Mouse (Mus musculus): ENCODE measurements around the gene Pdia4. TPM values are rescaled to one million over a fixed set of nuclear protein-coding genes. Genes with fewer than 3 reads are reported as not detected.
"Not testable (repeated sequence)": the region's sequence is repeated elsewhere in the genome, so short reads cannot be mapped to it uniquely, and the experiment has no call there.

Gene Pdia4
- 150 and 163 TPM in 2 replicates for polyA plus RNA-seq (2015; fragmentation: Nextera tagmentation; extraction: Ambion mirVana)

GRCm38 (mm10) chr6:47813257-47813878, at the start of gene Pdia4:
TSS of gene Pdia4 (minus strand) at chr6:47813430.
- Histone ChIP-seq H3K4me2 (peak within 1 kb of the TSS; percentile 78), H3K27me3 (no peaks in the 10 kb centered on the region), H3K9ac (peak within 1 kb of the TSS; percentile 86), H3K4me1 (replicated peaks) (peaks cover 40% of the 10 kb centered on the region), H3K4me3 (peak within 1 kb of the TSS; percentile 81), H3K27ac (replicated peaks) (peak within 1 kb of the TSS; percentile 91), H3K36me3 (peaks cover 9% of the 10 kb centered on the region; the same call in 1 of the 2 replicates), H3K9me3 (no peaks in the 10 kb centered on the region)
- under 1% methylated on average over 44 of the region's 44 CpGs for WGBS
- peak; percentile 100 for ATAC-seq (ENCODE audit: low FRiP score, low read depth)

- WGBS, result 96% methylated on average over 3 of the region's 3 CpGs
- peaks cover 45% of the 10 kb centered on the region for H3K36me3 ChIP-seq
- H3K4me3 ChIP-seq; H3K9ac ChIP-seq; ATAC-seq (ENCODE audit: low FRiP score, low read depth); H3K27ac ChIP-seq (replicated peaks); H3K27me3 ChIP-seq; H3K4me2 ChIP-seq; H3K4me1 ChIP-seq (replicated peaks); H3K9me3 ChIP-seq: not testable (repeated sequence)
Observed at GRCm38 (mm10) chr6:47857729-47858128, 44.5 kb upstream of the Pdia4 start.

- Histone ChIP-seq H3K9me3 (no peaks in the 10 kb centered on the region), H3K4me1 (replicated peaks) (no peaks in the 10 kb centered on the region), H3K4me2 (no peak overlapping the region), H3K27ac (replicated peaks) (no peak overlapping the region), H3K9ac (no peak overlapping the region), H3K4me3 (no peak overlapping the region), H3K27me3 (no peaks in the 10 kb centered on the region), H3K36me3 (peaks cover 40% of the 10 kb centered on the region)
- 96% methylated on average over 6 of the region's 6 CpGs for WGBS
- ATAC-seq (ENCODE audit: low FRiP score, low read depth), result no peak
Observed at GRCm38 (mm10) chr6:47857241-47857640, 44.0 kb upstream of the Pdia4 start.

- H3K27ac ChIP-seq (replicated peaks), result no peak overlapping the region
- H3K27me3 ChIP-seq, result no peaks in the 10 kb centered on the region
- peaks cover 23% of the 10 kb centered on the region for H3K36me3 ChIP-seq
- H3K9ac ChIP-seq, result no peak overlapping the region
- no peak for ATAC-seq (ENCODE audit: low FRiP score, low read depth)
- H3K4me1 ChIP-seq (replicated peaks), result no peaks in the 10 kb centered on the region
- H3K9me3 ChIP-seq, result no peaks in the 10 kb centered on the region
- H3K4me3 ChIP-seq, result no peak overlapping the region
- no peak overlapping the region for H3K4me2 ChIP-seq
Observed at GRCm38 (mm10) chr6:47845779-47846178, 32.5 kb upstream of the Pdia4 start.

GRCm38 (mm10) chr6:47842337-47842736, 29.1 kb upstream of the Pdia4 start:
- Histone ChIP-seq H3K4me3 (no peak overlapping the region), H3K27ac (replicated peaks) (no peak overlapping the region), H3K9ac (no peak overlapping the region), H3K9me3 (no peaks in the 10 kb centered on the region), H3K27me3 (no peaks in the 10 kb centered on the region), H3K4me1 (replicated peaks) (peaks cover 16% of the 10 kb centered on the region), H3K36me3 (peaks cover 25% of the 10 kb centered on the region), H3K4me2 (no peak overlapping the region)
- no peak for ATAC-seq (ENCODE audit: low FRiP score, low read depth)
- 90% methylated on average over 1 of the region's 1 CpGs for WGBS

GRCm38 (mm10) chr6:47841831-47842230, 28.6 kb upstream of the Pdia4 start:
- Histone ChIP-seq H3K9me3 (no peaks in the 10 kb centered on the region), H3K36me3 (peaks cover 20% of the 10 kb centered on the region), H3K27me3 (no peaks in the 10 kb centered on the region), H3K9ac (no peak overlapping the region), H3K4me1 (replicated peaks) (peaks cover 21% of the 10 kb centered on the region), H3K27ac (replicated peaks) (no peak overlapping the region), H3K4me3 (no peak overlapping the region), H3K4me2 (no peak overlapping the region)
- 92% methylated on average over 2 of the region's 2 CpGs for WGBS
- no peak for ATAC-seq (ENCODE audit: low FRiP score, low read depth)

- WGBS, result 97% methylated on average over 1 of the region's 1 CpGs
Observed at GRCm38 (mm10) chr6:47841077-47841476, 27.8 kb upstream of the Pdia4 start.

GRCm38 (mm10) chr6:47837630-47838029, 24.4 kb upstream of the Pdia4 start:
- H3K4me1 ChIP-seq (replicated peaks), result peaks cover 26% of the 10 kb centered on the region
- no peaks in the 10 kb centered on the region for H3K27me3 ChIP-seq
- H3K36me3 ChIP-seq, result peaks cover 12% of the 10 kb centered on the region
- H3K4me2 ChIP-seq, result 0 out of 2 replicates have a peak overlapping the region, but pooled peaks have one; percentile 70
- no peak overlapping the region for H3K27ac ChIP-seq (replicated peaks)
- no peak overlapping the region for H3K9ac ChIP-seq
- no peak for ATAC-seq (ENCODE audit: low FRiP score, low read depth)
- H3K4me3 ChIP-seq, result no peak overlapping the region
- H3K9me3 ChIP-seq, result no peaks in the 10 kb centered on the region
- WGBS, result 80% methylated on average over 2 of the region's 2 CpGs

More at GRCm38 (mm10) chr6:47841077-47841476, 27.8 kb upstream of the Pdia4 start:
- H3K27ac ChIP-seq (replicated peaks), result no peak overlapping the region
- H3K36me3 ChIP-seq, result peaks cover 15% of the 10 kb centered on the region
- H3K27me3 ChIP-seq, result no peaks in the 10 kb centered on the region
- no peak overlapping the region for H3K9ac ChIP-seq
- H3K9me3 ChIP-seq, result no peaks in the 10 kb centered on the region
- ATAC-seq (ENCODE audit: low FRiP score, low read depth), result no peak
- peaks cover 26% of the 10 kb centered on the region for H3K4me1 ChIP-seq (replicated peaks)
- no peak overlapping the region for H3K4me2 ChIP-seq
- no peak overlapping the region for H3K4me3 ChIP-seq

- under 1% methylated on average over 46 of the region's 49 CpGs for WGBS
Observed at GRCm38 (mm10) chr6:47835984-47836521, 22.8 kb upstream of the Pdia4 start.

GRCm38 (mm10) chr6:47835482-47835983, 22.3 kb upstream of the Pdia4 start, which contains the start of gene Zfp398:
TSS of gene Zfp398 (plus strand) at chr6:47835661.
- 1% methylated on average over 52 of the region's 52 CpGs for WGBS
- no peaks in the 10 kb centered on the region for H3K27me3 ChIP-seq
- peak within 1 kb of the TSS; percentile 74 for H3K4me3 ChIP-seq

More at GRCm38 (mm10) chr6:47835984-47836521, 22.8 kb upstream of the Pdia4 start:
- Histone ChIP-seq H3K9ac (peak overlapping the region; percentile 93), H3K9me3 (no peaks in the 10 kb centered on the region), H3K27ac (replicated peaks) (peak overlapping the region; percentile 96), H3K4me1 (replicated peaks) (peaks cover 28% of the 10 kb centered on the region), H3K4me3 (peak overlapping the region; percentile 74), H3K4me2 (peak overlapping the region; percentile 70), H3K27me3 (no peaks in the 10 kb centered on the region), H3K36me3 (peaks cover 6% of the 10 kb centered on the region; the same call in 1 of the 2 replicates)
- peak; percentile 71 for ATAC-seq (ENCODE audit: low FRiP score, low read depth)

GRCm38 (mm10) chr6:47832220-47832619, 19.0 kb upstream of the Pdia4 start:
- no peak overlapping the region for H3K4me2 ChIP-seq
- no peaks in the 10 kb centered on the region for H3K27me3 ChIP-seq
- no peak overlapping the region for H3K4me3 ChIP-seq
- H3K27ac ChIP-seq (replicated peaks), result no peak overlapping the region
- H3K36me3 ChIP-seq, result no peaks in the 10 kb centered on the region
- WGBS, result 82% methylated on average over 1 of the region's 1 CpGs
- H3K4me1 ChIP-seq (replicated peaks), result peaks cover 29% of the 10 kb centered on the region
- H3K9me3 ChIP-seq, result no peaks in the 10 kb centered on the region
- no peak for ATAC-seq (ENCODE audit: low FRiP score, low read depth)
- no peak overlapping the region for H3K9ac ChIP-seq

More at GRCm38 (mm10) chr6:47835482-47835983, 22.3 kb upstream of the Pdia4 start, which contains the start of gene Zfp398:
- Histone ChIP-seq H3K4me2 (peak within 1 kb of the TSS; percentile 70), H3K9ac (peak within 1 kb of the TSS; percentile 93), H3K9me3 (no peaks in the 10 kb centered on the region), H3K27ac (replicated peaks) (peak within 1 kb of the TSS; percentile 96), H3K4me1 (replicated peaks) (peaks cover 33% of the 10 kb centered on the region), H3K36me3 (0 out of 2 replicates have a peak, but pooled peaks cover 2% of the 10 kb centered on the region)
- ATAC-seq (ENCODE audit: low FRiP score, low read depth), result peak; percentile 94
